Mouse (Mus musculus) erythroblast, embryonic 14.5 days (primary cell): ENCODE results near the gene Mrps15.

Source experiments
- GATA1 ChIP-seq: IDR thresholded peaks from 2 replicates; pipeline ENCODE4 v1.6.1; 2012; ENCODE audit warnings: low read length, inconsistent platforms, mixed read lengths
- TAL1 ChIP-seq: IDR thresholded peaks from 3 replicates; pipeline ENCODE4 v1.6.1; 2012; ENCODE audit warnings: low read length, inconsistent platforms, mixed read lengths

DNA sequence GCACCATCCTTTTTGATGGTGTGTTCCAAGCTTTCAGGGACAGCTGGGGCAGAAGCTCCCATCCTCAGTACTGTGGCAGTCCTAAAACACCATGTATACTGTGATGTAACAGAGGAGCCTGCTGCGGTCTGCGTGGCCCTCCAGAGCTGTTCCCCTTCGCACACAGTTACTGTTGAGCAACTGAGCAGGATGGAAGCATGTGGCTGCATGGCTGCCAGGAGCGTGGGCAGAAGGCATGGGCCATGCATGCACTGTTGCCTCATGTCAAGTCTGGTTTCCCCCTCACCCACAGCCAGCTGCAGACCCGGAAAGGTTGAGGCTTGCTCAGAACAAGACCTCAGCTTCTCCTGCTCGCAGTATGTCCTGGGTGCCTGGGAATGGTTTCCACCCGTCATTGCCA, 18.5 kb downstream of the Mrps15 start:
- TF ChIP-seq GATA1 (no peak), TAL1 (no peak)
